Mouse (Mus musculus) midbrain, embryonic 11.5 days (tissue): ENCODE measurements around the gene Fmo6. TPM values are rescaled to one million over a fixed set of nuclear protein-coding genes. Genes with fewer than 3 reads are reported as not detected.

Experiments used
- ATAC-seq: fragments of 200-750 bp; cut with Nextera tagmentation; 2 replicates; pipeline ENCODE4 v1.8.0; 2017; ENCODE audit warnings: moderate TSS enrichment, moderate library complexity; ENCODE audit not compliant: low FRiP score
- DNase-seq: peaks from one replicate; pipeline ENCODE4 v3.0.0; 2015; ENCODE audit warnings: low spot score; ENCODE audit errors: missing footprints
- H3K27ac ChIP-seq: fragments of 300-500 bp; sonication (generic); 2 replicates; pipeline ENCODE4 v1.5.1; 2014; ENCODE audit warnings: low read depth, low read length
- H3K27me3 ChIP-seq: fragments of 300-500 bp; sonication (generic); 2 replicates; pipeline ENCODE4 v1.6.1; 2014; ENCODE audit warnings: mild to moderate bottlenecking, low read length, moderate library complexity, mixed read lengths; ENCODE audit not compliant: control insufficient read depth, insufficient read depth
- H3K36me3 ChIP-seq: fragments of 300-500 bp; sonication (generic); 2 replicates; pipeline ENCODE4 v1.6.1; 2014; ENCODE audit warnings: mild to moderate bottlenecking, low read length, moderate library complexity, mixed read lengths; ENCODE audit not compliant: control insufficient read depth, insufficient read depth
- H3K4me1 ChIP-seq: fragments of 300-500 bp; sonication (generic); 2 replicates; pipeline ENCODE4 v1.6.1; 2014; ENCODE audit warnings: low read length; ENCODE audit not compliant: control insufficient read depth, insufficient read depth
- H3K4me2 ChIP-seq: fragments of 300-500 bp; sonication (generic); 2 replicates; pipeline ENCODE4 v1.6.1; 2014; ENCODE audit warnings: mild to moderate bottlenecking, moderate library complexity
- H3K4me3 ChIP-seq: fragments of 300-500 bp; sonication (generic); 2 replicates; pipeline ENCODE4 v1.5.1; 2014; ENCODE audit warnings: low read depth, low read length
- H3K9ac ChIP-seq: fragments of 300-500 bp; sonication (generic); 2 replicates; pipeline ENCODE4 v1.6.1; 2014; ENCODE audit warnings: low read length
- H3K9me3 ChIP-seq: fragments of 300-500 bp; sonication (generic); 2 replicates; pipeline ENCODE4 v1.6.1; 2016; ENCODE audit warnings: low read length; ENCODE audit not compliant: control insufficient read depth
- WGBS: fragments of 180-500 bp; shearing (Covaris S2); extraction: QIAGEN DNeasy Blood & Tissue Kit; methylation state at CpG from one replicate; pipeline ENCODE4 v1.1.7; 2014; 5-methylcytosine and 5-hydroxymethylcytosine counted together
- polyA plus RNA-seq: library from polyadenylated mRNA; unstranded; fragments of >200 nt; fragmentation: Nextera tagmentation; extraction: Ambion mirVana; gene quantifications from 2 replicates; pipeline ENCODE4 v1.2.1, GENCODE M21; 2014

Gene Fmo6
- polyA plus RNA-seq, 1 experiment from 2014 or later: not detected

DNA sequence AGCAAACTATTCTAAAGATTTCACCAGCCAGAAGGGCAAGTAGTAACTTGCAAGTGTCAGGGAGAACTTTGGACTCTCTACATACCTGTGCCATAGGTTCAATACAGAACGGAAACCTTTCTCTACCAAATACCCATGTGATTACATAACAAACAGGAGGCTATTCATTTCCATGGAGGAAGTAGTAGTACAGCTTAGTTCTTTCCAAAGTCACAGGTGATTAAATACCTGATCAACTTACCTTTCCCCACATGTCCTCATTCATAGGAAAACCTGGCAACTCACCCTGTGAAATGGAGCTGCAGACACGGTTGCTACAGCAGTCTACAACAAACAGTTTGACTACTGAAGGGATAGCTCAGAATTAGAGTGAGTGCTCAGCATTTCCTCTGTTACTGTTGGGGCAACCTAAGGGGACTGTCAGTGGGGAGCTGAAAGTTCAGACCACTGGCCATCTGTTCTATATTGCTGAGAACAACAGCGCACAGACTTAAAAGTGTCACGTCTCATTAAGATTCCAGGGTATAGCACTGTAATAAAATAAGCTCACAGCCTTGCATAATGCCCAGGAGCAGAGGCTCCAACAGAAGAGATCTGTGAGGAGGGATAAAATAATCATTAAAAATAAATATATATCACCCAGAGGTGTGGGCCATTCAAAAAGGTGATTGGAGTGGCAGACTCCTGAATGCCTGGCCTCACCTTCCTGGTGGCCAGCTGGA lies 9.7 kb upstream of the Fmo6 start:
- Histone ChIP-seq H3K36me3 (no peaks in the 10 kb centered on the region), H3K9ac (no peak overlapping the region)
- ATAC-seq: peak; percentile 33; the same call in 1 of the 2 replicates

DNA sequence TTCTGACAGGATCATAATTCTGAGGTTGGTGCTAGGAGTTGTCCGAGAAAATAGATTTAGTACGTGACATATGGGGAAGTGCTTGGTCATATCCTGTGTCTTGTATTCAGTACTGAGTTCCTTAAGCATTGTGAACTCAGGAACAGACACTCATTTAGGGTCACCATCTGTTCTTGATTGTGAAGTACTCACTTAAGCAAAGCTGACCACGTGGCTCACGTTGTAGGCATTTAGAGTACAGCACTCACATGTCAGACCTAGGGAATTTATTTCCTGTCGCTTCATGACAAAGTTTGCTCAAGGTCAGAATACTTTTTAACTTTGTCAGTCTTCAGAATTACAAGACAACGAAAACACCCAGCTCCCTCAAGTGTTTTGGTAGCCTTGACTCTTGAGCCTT lies 6.4 kb upstream of the Fmo6 start:
- WGBS: 78% methylated on average over 6 of the region's 6 CpGs
- no peak overlapping the region for H3K27ac ChIP-seq
- no peak for ATAC-seq
- no peak overlapping the region for H3K4me2 ChIP-seq
- H3K27me3 ChIP-seq: no peaks in the 10 kb centered on the region
- H3K36me3 ChIP-seq: no peaks in the 10 kb centered on the region
- no peak for DNase-seq
- no peaks in the 10 kb centered on the region for H3K4me1 ChIP-seq
- H3K9me3 ChIP-seq: no peaks in the 10 kb centered on the region
- no peak overlapping the region for H3K4me3 ChIP-seq
- H3K9ac ChIP-seq: no peak overlapping the region

More for the DNA sequence above, 9.7 kb upstream of the Fmo6 start:
- H3K27me3 ChIP-seq: no peaks in the 10 kb centered on the region
- H3K27ac ChIP-seq: no peak overlapping the region
- H3K4me2 ChIP-seq: no peak overlapping the region
- no peak overlapping the region for H3K4me3 ChIP-seq
- WGBS: 79% methylated on average over 4 of the region's 4 CpGs
- no peak for DNase-seq
- H3K4me1 ChIP-seq: no peaks in the 10 kb centered on the region
- no peaks in the 10 kb centered on the region for H3K9me3 ChIP-seq

DNA sequence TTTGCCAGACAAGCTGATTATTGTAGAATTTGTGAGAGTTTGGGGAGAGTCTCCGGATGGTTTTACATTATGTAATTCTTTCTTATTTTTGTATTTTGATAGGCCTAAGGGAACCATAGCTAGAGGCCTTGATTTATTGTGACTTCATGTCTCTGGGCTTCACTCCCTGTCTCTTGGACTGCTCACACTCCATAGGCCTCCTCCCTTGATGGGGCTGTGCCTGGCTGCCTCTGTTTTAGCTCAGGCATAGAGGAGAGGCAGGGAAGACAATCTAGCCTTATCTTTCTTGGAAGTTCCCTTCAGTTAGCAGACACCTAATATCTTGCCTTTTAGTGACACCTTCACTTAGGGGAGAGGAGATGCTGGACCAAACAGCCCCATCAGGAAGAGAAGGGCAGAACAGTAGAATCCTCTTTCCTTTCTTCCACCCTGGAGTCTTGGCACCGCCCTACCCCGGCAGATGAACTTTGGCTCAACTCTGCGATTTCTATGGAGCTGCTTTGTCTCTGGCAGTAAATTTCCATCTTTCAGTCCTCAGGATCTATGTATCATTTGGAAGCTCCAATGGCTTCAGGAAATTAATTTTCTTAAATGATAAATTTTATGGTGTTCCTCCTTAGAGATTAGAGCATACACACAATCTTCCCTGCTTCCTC lies 1.5 kb upstream of the Fmo6 start:
- no peak overlapping the region for H3K4me2 ChIP-seq
- H3K27me3 ChIP-seq: no peaks in the 10 kb centered on the region
- H3K27ac ChIP-seq: no peak overlapping the region
- no peaks in the 10 kb centered on the region for H3K4me1 ChIP-seq
- WGBS: 86% methylated on average over 4 of the region's 4 CpGs
- ATAC-seq (no peak), DNase-seq (no peak)
- H3K9ac ChIP-seq: no peak overlapping the region
- no peaks in the 10 kb centered on the region for H3K9me3 ChIP-seq
- no peak overlapping the region for H3K4me3 ChIP-seq
- H3K36me3 ChIP-seq: no peaks in the 10 kb centered on the region

DNA sequence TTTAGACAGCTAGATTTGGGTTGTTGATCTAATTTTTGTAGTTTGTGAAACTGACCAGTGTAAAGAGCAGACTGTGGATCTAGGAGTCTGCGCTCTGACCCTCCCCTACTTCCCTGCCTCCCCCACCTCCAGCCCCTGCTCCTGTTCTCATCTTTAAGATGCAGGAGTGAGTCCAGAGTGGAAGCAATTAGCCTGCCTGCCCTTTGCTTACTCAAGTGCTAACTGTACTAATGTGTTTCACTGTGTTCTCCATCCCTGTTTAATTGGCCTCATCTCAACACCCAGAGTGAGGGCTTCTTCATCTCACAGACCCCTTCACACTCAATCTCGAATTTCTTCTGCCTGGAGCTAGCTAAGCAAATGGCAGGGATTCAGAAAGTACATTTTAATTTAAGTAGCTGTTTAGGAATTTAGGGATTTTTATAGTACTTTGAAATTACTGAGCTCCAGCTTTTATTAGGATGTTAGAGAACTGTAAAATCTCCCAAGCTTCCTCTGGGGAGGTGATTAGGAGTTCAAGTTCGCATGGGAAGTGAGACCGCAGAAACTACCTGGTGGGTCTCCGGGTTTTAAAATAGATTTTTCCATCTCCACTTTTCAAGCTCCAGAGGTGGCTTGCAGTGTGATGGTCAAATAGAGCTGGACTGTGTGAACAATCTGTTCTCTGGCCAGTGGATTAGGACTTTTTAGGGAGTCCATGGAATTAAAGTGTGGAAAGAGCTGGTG lies 818 bp upstream of the Fmo6 start:
- DNase-seq (no peak), ATAC-seq (no peak)
- no peak overlapping the region for H3K9ac ChIP-seq
- no peak overlapping the region for H3K27ac ChIP-seq
- no peaks in the 10 kb centered on the region for H3K27me3 ChIP-seq
- 88% methylated on average over 5 of the region's 5 CpGs for WGBS
- no peaks in the 10 kb centered on the region for H3K36me3 ChIP-seq
- H3K4me1 ChIP-seq: no peaks in the 10 kb centered on the region
- no peak overlapping the region for H3K4me2 ChIP-seq
- H3K4me3 ChIP-seq: no peak overlapping the region
- H3K9me3 ChIP-seq: no peaks in the 10 kb centered on the region

DNA sequence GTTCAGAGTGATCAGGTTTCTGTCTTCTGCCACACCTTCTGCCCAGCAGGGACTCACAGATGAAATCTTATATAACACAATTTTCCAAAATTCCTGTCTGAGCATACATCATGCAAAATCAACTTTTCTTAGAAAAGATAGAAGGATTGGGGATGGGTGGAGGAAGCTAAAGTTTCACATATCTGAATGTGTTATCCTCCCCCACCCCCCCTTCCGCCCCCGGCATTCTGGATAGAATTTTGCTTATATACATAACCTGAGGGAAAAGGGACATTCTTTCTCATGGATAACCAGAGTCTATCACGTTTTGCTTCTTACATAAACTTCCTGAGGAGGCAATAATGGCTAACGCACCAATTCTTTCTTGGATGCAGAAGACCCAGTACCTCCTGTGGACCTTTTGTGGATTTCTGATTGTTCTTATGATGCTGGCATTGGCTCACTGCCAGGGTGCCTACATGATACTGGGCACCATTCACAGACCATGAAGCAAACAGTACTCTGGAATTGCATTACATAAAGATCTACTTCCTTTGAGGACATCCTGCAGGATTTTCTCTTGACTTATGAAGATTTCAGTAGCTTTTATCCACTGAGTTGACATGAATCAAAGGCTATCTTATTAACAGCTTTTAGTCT lies 2.8 kb downstream of the Fmo6 start:
- H3K9ac ChIP-seq: no peak overlapping the region
- 74% methylated on average over 4 of the region's 4 CpGs for WGBS
- H3K4me2 ChIP-seq: no peak overlapping the region
- ATAC-seq: no peak
- no peaks in the 10 kb centered on the region for H3K4me1 ChIP-seq
- no peaks in the 10 kb centered on the region for H3K9me3 ChIP-seq
- H3K4me3 ChIP-seq: no peak overlapping the region
- H3K27me3 ChIP-seq: no peaks in the 10 kb centered on the region
- no peak overlapping the region for H3K27ac ChIP-seq
- no peaks in the 10 kb centered on the region for H3K36me3 ChIP-seq
- no peak for DNase-seq

DNA sequence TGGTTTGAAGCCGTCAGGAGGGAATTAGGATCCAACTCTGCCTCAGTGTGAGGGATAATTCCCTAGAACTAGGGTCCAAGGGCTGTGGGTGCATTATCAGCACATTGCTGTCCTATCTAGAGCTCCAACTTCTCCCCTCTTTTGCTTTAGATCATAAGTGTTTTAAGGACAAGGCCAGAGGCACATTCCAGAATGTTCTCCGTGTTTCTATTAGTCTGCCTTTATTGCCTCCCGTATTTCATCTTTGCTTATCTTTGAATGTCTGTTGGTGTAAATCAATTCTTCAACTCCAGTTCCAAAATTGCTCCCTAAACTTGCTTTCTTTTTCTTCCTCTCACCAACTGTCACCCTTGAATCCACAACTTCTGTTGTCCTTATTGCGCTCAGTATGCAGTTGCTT lies 4.9 kb downstream of the Fmo6 start:
- no peak for ATAC-seq

DNA sequence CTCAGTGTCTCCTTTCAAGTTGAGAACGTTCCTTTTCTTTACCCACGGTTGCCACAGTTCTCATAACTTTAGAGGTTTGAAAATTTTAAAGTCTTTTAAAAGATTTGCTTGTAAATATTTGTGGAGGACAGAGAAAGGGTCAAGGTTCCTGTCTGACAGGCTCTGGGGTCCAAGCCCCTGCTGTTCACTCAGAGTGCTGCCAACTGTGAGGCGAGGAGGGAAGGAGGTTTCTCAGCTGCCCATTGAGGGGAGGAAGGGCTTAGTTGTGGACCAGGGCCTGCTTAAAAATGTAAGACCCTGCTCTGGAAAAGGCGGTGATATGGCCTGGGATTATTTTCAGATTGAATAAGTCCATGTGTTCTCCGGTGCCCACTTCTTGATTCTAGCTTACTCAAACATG lies 5.4 kb downstream of the Fmo6 start:
- no peak overlapping the region for H3K4me2 ChIP-seq
- no peak overlapping the region for H3K9ac ChIP-seq
- no peaks in the 10 kb centered on the region for H3K4me1 ChIP-seq
- no peaks in the 10 kb centered on the region for H3K27me3 ChIP-seq
- 80% methylated on average over 5 of the region's 5 CpGs for WGBS
- DNase-seq (no peak), ATAC-seq (no peak)
- no peak overlapping the region for H3K4me3 ChIP-seq
- no peak overlapping the region for H3K27ac ChIP-seq
- H3K36me3 ChIP-seq: no peaks in the 10 kb centered on the region
- no peaks in the 10 kb centered on the region for H3K9me3 ChIP-seq

More for the DNA sequence above, 4.9 kb downstream of the Fmo6 start:
- no peak overlapping the region for H3K27ac ChIP-seq
- no peak overlapping the region for H3K9ac ChIP-seq
- no peaks in the 10 kb centered on the region for H3K27me3 ChIP-seq
- no peaks in the 10 kb centered on the region for H3K36me3 ChIP-seq
- no peak overlapping the region for H3K4me3 ChIP-seq
- no peak overlapping the region for H3K4me2 ChIP-seq
- no peak for DNase-seq
- H3K4me1 ChIP-seq: no peaks in the 10 kb centered on the region
- H3K9me3 ChIP-seq: no peaks in the 10 kb centered on the region
- WGBS: 87% methylated on average over 4 of the region's 4 CpGs

DNA sequence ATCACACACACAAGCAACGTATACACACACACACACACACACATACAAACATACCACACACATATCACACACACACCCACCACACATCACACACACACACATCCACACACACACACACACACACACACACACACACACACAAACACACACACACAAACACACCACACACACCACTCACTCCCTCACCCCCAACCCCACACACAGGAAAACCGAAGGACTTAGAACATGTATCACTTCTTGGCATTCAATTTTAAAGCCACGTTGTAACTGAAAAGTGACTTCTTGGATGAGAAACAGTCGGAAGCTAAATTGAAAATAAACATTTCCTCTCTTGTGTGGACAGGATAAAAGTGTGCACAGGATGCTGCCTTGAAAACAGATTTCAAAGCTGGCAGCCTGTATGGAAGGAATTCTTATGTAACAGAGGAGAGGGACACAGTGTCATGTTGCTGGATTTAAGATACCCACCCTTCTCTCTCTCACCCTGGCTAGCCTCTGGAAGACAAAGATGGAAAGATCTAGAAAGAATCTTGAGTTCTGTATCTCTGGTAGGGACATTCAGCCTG lies 5.9 kb downstream of the Fmo6 start:
- WGBS: 79% methylated on average over 4 of the region's 4 CpGs
- Histone ChIP-seq H3K4me3 (no peak overlapping the region), H3K27ac (no peak overlapping the region), H3K27me3 (no peaks in the 10 kb centered on the region), H3K9me3 (no peaks in the 10 kb centered on the region), H3K36me3 (no peaks in the 10 kb centered on the region), H3K4me2 (no peak overlapping the region), H3K4me1 (no peaks in the 10 kb centered on the region), H3K9ac (no peak overlapping the region)
- DNase-seq (no peak), ATAC-seq (no peak)
